Mouse (Mus musculus): Measurements from ENCODE around the gene Usp18. TPM values are rescaled to one million over a fixed set of nuclear protein-coding genes. Genes with fewer than 3 reads are reported as not detected.

The Usp18 gene
- total RNA-seq, 2 experiments from 2014 or later = 0.80 TPM; not detected in 1

DNA sequence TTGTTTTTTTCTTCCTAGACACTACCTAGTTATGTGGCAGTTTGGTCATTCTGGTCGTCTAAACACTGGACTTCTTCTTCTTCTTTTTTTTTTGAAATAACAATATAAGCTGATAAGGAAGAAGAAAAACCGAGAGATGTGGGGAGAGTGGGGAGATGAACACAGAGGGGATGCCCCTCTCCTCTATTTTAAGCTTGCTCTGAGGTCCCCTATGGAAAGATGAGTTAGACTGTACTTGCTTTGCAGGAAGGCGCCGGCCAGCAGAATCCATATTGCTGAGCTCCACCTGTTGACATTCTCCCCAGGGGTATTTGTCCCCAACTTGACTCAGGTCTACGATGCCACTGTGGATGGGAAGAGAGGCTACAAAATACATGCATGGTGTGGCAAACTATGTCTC, 21.6 kb upstream of the Usp18 start:
- no peak for DNase-seq (ENCODE audit: low spot score in 2 of 2)

DNA sequence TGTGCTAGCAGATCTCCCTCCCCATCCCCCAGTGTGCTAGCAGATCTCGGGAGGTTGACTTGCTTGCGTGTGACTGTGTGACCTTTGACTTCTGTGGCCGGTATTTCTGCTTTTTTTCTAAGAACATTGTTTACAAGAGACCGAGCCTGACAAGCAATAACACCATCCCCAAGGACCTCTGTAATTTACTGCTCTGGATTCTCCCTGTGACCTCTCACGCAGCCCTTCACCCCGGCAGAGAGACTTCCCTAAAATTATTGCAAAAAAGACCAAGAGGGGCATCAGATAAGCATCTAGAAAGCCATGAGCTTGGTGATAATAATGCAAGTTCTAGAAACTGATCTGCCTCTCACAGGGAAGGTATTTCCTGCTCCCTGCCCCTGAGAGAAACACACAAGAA, 20.7 kb upstream of the Usp18 start:
- DNase-seq (ENCODE audit: low spot score in 2 of 2) = no peak

DNA sequence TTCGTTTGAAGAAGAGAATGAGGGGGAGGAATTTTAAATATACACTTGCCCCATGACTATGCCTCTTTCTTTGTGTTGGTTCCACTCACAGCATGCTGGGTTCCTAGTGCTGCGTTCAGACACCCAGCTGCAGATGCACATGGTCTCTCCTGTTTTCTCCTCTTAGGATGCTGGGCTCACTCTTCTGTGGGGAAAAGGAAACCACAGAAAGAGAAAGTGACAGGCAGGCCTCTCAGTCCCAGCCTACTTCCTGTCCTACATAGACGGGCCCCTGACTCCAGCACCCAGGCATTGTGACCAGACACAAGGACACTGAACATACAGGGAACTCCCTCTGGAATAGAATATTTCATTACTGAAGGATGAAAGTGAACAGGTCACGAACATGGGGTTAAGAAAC, 19.7 kb upstream of the Usp18 start:
- no peak for DNase-seq (ENCODE audit: low spot score in 2 of 2)

DNA sequence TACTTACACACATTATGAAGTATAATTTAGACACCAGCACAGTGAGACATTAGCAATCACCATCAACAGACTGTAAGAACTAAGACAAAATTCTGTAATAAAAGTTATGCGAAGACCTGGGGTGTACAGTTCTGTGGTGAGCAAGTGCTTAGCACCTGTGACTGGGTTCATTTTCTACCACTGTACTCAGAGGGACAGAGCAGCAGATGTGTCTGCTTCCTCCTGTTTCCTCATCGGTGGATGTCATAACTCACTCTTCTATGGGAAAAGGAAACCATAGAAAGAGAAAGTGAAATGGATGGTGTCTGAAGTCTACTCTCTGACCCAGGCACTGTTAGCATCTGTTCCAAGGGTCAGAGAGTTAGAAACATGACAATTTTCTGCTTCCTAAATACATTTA, 19.0 kb upstream of the Usp18 start:
- DNase-seq (ENCODE audit: low spot score in 2 of 2) = no peak

DNA sequence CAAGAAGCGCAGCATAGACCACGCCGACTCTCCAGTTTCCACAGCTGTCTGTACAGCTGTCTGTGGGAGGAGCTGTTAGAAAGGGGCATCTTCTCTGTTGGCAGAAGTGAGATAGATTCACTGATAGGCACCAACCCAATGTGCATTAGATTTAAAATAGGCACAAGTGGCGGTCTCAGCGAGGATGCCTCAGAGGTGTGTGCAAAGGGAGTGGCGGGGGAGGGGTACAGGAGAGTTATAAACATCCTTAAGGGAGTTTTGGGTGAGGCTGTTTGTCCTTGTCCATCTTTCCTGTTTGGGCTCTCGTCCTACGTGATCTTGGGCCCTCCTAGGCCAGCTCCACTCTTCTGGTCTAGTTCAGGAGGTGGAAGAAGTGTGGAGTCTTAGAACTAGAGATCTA, 17.3 kb upstream of the Usp18 start:
- DNase-seq (ENCODE audit: low spot score in 2 of 2) = no peak

DNA sequence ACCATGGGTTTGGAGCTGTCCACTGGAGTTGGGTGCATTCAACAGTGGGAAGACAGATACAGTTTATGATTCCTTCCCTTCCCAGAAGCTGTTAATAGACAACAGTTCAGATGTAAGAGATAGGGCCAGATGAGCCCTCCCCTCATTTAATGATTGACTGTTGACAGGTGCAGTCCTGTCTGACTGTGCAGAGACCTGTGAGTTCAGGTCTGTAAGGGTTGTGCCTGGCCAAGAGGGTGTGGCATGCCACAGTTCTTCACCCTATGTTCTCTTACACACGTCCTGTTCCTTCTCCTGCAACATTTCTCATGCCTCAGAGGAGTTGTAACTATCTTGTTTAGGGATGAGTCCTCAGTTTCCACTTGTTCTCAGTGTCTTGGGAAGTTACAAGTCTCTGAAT, 13.1 kb upstream of the Usp18 start:
- DNase-seq (ENCODE audit: low spot score in 2 of 2) = no peak

DNA sequence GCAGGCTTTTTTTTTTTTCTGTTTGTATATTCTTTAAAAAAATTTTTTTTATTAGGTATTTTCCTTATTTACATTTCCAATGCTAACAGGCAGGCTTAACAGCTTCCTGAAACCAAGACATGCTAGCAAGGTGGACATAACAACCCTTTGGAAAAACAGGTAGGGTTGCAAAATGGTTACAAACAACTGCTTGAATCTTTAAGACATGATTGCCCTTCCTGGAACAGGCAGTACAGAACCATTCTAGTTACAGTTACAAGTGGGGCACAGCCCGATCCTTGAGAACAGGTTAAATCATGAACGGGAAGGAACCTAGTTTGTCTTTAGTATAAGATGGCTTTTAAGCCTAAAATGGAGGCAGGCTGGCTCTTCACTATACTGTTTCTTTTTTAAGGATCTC, 9.3 kb upstream of the Usp18 start:
- no peak for DNase-seq (ENCODE audit: low spot score in 2 of 2)

DNA sequence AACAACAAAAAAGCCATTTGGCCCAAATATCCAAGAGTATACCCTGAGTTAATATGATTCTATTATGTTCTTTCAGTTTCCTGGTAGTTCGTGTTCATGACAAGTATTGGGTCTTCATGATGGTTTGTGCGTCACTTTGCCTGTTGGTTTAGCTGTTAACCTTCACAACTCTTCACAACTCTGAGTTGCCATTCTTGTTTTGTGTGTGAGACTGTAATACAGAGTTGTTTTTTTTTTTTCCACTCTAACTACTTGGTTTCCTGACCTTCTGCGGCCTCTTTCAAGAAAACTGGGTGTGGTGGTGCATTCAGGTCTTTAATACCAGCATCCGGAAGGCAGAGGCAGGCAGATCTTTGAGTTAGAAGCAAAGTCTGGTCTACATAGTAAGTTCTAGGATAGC, 7.5 kb upstream of the Usp18 start:
- no peak for DNase-seq (ENCODE audit: low spot score in 2 of 2)

DNA sequence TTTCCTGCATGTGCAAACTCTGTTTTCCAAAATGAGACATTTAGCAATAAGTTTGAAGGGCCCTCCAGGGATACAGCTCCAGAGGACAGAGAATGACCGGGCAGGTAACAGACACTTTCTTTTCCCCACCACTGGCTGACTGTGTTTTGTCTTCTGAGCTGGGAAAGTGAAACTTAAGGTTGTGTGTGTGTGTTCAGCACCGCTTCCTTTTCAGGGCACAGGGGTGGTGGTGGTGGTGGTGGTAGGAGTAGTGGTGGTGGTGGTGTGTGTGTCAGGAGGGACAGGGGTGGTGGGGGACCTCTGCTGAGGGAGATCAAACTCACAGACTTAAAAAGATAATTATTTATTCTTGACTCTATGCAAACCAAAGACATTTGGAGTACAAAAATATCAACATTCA, 3.9 kb upstream of the Usp18 start:
- DNase-seq (ENCODE audit: low spot score in 2 of 2) = no peak

DNA sequence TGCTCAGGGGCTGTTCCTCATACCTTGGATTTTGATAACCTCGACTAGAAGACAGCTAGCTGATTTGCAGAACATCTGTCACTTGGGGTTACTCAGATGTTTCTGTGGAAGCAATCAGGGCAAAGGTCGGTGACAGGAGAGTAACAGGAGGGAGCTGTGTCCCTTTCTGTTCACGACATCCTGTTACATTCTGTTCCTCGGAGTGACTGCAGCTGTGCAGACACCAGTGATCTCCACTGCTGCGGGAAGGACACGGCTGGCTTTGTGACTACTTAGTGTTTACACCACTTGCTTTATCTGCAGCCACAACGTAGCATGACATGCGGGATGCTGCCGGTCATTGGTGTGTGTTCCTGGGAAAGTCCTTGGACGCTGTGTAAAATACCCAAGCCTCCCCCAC, 2.5 kb upstream of the Usp18 start:
- no peak for DNase-seq (ENCODE audit: low spot score in 2 of 2)

DNA sequence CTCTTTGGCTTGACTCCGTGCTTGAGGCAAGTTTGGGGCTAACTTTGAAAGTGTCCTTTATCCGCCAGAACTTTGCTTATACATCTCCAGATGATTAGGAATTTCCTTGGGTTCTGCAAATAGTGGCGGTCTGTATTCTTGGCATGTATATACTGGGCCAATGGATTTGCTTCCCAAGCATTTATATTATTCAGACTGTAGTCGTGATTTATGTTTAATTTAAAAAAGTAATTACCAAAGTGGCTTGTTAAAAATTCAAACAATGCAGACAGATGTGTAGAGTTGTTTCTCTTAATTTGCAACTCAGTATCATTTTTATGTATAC, 293 bp downstream of the Usp18 start:
- no peak for DNase-seq (ENCODE audit: low spot score in 2 of 2)

DNA sequence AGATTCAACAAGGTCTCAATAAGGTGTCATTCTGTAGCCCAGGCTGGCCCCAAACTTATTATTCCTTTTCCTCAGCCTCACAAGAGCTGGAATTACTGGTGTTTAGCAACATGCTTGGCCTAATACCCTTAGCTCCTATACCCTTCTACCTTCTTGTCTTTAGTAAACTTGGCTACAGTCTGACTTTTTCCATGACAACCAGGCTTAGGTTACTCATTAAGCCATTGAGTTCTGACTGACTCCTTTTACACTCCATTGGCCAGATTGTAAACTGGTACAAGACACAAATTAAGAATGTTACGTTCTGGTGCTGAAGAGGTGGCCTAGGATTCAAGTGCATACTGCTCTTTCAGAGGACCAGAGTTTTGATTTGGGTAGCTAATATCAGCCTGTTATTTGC, 4.7 kb downstream of the Usp18 start:
- DNase-seq (ENCODE audit: low spot score in 2 of 2) = no peak

DNA sequence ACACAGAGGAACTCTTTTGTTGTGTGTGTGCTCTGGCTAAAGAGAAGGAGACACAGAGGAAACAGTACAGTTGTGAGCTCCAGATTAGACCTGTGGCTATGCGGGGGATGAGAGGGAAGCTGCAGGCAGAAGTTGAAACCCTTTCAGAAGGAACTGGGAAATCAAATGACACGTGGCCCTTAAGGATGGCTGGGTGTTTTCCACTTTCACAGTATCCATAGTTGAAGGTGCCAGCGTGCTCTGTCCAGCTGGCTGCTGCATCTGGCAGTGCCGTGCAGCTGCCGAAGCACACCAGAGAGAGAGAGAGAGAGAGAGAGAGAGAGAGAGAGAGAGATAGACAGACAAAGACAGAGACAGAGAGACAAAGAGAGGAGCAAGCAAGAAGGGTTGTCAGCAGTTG, 5.5 kb downstream of the Usp18 start:
- DNase-seq (ENCODE audit: low spot score in 2 of 2) = no peak

DNA sequence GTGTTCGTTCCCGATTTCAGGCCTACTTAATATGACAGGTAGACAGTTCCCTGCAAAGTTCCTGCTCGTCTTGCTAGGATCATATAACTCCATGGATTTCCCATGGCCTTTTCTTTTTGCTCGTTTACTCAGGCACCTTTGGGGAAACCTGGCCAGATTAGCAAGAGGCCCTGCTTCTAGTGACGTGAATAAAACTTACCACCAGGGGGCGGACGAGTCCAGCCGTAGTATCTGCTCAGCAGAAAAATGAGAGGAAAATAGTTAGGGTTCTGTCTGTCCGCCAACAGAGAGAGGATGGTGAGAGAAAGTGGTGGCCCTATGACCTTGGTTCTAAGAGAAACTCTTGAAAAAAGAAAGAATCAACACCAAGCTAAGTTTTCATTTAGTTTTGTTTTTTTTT, 14.8 kb downstream of the Usp18 start:
- DNase-seq (ENCODE audit: low spot score in 2 of 2) = peak; percentile 81 to 89

DNA sequence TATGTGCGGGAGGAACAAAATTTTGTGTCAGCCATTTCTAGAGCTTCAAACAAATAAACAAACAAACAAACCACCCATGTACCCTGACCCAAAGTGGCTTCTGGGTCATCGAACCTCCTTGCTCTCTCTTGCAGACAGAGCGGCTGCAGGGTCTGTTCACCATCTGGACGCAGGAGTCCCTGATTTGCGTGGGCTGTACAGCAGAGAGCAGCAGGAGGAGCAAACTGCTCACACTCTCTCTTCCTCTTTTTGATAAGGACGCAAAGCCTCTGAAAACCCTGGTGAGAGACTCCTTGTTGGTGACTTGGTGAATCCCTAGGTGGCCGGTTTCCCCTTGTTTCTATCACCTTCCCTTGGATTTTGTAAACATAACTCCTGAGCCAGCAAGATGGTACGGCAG, 15.5 kb downstream of the Usp18 start:
- no peak for DNase-seq (ENCODE audit: low spot score in 2 of 2)

DNA sequence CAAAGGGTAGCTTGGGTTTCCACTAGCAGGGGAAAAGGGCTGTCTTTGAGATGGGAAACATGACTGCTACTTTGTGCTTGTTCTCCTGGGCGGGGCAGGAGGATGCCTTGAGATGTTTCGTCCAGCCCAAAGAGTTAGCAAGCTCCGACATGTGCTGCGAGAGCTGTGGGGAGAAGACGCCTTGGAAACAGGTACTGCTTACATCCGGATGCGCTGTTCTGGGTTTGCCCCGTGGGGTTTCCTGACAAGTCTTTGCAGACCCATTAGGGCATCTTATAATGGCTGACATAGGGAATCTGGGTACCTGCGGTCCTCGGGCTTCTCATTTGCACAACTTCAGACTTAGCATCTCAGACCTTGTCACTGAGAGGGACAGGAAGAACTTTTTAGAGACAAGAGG, 16.3 kb downstream of the Usp18 start:
- DNase-seq (ENCODE audit: low spot score in 2 of 2) = no peak

DNA sequence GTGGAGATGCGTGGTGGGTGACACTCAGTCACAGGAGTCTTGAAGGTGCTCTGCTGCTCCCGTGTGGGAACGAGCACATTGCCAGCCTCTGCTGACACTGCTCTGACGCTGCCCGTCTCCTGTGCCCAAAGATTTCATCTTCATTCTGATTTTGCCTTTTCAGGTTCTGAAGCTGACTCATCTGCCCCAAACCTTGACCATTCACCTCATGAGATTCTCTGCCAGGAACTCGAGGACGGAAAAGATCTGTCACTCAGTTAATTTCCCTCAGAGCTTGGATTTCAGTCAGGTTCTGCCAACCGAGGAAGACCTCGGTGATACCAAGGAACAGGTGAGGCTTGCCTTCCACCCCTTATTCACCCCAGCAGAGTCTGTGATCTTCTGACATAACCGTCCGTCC, 16.8 kb downstream of the Usp18 start:
- no peak for DNase-seq (ENCODE audit: low spot score in 2 of 2)

DNA sequence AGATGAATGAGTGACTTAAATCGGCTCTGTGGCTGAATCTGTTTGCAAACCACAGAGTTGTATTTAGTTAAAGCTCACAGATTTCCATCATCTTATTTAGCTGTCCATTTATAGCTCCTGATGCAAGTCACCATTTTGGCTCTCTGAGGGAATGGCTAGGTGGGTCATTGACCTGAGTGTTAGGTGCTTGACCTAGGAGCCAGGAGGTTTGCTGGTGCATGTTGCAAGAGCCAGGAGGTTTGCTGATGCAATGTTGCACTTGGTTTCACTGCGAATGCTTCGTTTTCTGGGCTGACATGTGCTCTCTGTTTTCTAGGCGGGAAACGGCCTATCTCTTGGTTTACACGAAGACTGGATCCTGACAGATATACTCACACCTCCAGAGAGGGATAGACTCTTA, 24.4 kb downstream of the Usp18 start:
- DNase-seq (ENCODE audit: low spot score in 2 of 2) = no peak

DNA sequence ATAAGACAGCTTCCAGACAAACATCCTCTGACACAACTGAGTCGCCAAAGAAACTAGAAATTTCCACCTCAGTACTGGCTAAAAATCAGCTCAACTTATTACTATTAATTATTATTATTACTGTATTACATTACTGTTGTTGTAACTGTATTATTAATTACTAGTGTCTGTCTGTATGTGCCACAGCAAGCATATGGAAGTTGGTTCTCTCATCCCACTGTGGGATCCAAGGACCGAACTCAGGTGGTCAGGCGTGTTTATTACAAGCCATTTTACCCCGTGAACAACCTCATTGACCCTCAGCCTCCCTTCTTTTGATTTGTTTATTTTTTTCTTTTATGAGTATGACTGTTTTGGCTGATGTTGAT, 26.0 kb downstream of the Usp18 start:
- no peak for DNase-seq (ENCODE audit: low spot score in 2 of 2)

DNA sequence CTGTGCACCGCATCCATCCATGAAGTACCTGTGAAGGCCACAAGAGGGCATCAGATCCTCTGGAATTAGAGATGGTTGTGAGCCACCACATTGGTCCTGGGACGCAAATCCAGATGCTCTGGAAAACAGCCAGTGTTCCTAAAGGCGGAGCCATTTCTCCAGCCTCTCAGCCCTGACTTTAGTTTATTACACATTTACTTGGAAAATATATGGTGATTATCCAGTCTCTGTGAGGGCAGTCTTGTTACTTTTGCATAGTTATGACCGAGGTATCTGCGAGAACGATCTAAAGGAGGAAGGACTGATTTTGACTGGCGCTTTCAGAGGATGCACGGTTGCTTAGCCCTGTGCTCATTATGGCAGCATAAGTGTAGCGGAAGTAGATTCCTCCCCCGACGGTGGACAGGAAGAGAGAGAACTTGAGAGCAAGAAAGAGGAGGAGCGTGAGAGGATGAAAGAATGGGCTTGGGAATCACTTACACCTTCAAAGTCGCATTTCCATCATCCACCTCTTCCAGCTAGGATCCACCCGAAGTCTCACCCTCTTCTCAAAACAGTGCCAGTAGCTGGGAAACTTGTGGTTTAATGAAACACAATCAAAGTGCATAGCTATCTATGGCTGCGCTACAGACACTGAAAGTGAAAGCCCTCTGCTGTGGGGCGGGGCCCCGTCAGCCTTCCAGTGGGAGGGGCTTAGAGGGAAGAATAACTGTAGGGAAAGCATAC, 26.5 kb downstream of the Usp18 start:
- peak; percentile 81 to 84 for DNase-seq (ENCODE audit: low spot score in 2 of 2)

DNA sequence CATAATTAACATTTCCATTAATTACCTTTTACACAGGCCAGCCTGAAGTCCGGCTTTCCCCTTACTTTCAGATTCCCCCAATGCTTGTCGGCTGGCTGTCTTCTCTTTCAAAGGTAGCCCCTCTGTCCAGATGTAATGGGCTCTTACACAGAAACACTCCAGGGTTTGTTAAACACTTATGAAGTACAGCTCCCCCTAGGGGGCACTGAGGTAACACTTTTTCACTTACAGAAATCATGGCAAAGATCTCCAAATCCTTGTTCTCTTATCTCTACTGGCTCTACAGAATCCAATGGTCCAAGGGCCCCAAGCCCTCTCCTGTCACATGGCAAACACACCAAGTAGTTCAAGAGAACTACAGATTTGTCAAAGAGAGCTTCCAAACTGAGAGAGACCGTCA, 28.6 kb downstream of the Usp18 start:
- DNase-seq (ENCODE audit: low spot score in 2 of 2) = peak in 1 of 2 experiments; percentile 32

DNA sequence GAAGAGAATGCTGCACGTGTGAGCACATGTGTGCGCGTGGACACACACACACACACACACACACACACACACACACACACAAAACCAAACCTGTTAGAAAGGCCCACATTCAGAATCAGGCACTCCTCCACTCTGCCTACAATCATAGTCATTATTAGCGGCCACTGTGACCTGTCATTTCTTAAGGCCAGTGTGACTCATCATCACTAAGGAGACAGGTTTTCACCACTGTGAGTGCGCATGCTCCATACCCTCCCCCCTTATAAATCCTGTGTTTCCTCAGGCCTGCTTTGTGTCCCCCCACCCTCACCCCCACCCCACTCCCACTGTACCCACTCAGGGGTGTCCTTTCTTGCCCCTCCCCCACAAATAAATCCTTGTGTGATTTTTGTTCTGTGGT, 38.4 kb downstream of the Usp18 start:
- DNase-seq (ENCODE audit: low spot score in 2 of 2) = no peak

DNA sequence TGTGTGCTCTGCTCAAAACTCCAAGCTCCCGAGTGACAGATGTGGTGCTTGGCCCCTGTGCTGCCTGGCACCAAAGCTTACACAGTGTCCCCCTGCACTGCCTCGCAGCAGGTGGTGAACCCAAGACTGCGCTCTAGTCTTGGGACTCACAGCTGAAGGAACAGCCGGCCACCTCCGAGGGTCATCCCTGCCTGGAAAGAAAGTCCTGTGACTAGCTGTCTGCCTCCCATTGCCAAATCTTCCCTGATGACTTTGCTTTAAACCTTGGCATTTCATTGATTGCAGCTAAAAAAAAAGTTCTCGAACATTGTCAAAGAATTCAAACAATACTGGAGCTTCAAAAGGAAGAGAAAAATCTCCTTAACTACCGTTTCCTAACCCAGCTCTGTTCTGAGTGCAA, 53.6 kb downstream of the Usp18 start:
- DNase-seq (ENCODE audit: low spot score in 2 of 2) = no peak

DNA sequence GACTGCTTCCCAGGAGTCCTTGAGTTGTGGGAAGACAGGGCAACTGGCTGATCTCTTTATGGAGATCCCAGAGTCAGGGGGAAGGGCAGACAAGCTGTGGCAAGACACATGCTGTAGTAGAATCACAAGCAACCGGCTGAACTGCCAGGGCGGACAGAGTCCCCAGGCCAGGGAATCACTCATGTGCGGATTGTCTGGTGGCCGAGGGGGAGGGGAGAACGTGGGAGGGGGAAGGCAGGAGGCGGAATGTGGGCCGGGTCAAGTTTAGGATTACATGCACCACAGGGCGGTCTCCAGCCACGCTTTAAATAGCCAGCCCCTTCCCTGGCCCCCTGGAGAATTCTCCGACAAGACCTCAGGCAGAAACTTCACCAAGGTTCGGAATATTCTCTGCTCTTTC, 54.2 kb downstream of the Usp18 start, which contains the start of gene Slc6a13:
TSS of gene Slc6a13 (plus strand) at position 274 of the 400 bp plus-strand sequence.
- DNase-seq (ENCODE audit: low spot score in 2 of 2) = no peak
